Mouse (Mus musculus): ENCODE measurements around the gene Gtsf1l. TPM values are rescaled to one million over a fixed set of nuclear protein-coding genes. Genes with fewer than 3 reads are reported as not detected.
A peak's percentile ranks its signal among the peaks of the same experiment; 100 is the strongest.

Gene Gtsf1l
- total RNA-seq, 2 experiments from 2014 or later: not detected

DNA sequence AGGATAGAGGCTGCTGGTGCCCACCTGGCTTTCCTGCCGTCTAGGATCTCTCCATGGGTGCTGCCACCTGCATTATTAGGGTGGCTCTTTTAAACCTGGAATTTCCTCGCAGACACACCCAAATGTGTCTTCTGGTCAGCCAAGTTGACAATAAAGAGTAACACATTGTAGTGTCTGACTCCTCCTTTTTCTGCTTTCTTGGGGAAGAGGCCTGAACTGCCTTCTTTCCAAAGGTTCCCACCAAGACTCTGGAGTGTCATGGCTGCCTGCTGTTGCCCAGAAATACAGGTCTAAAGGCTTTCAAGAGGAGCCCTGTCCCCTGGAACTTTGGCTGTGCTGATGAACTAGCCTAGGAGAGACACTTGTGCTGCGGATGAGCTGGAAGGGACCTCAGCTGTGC, 3.1 kb downstream of the Gtsf1l start:
- DNase-seq (ENCODE audit: extremely low spot score in 1 of 2, low spot score in 2 of 2): no peak
- Histone ChIP-seq H3K27ac (no peak overlapping the region), H3K4me3 (no peak overlapping the region)
- intact Hi-C loops (cut with DNase I): no loop called here
- TF ChIP-seq CTCF (IDR thresholded peaks at IDR 0.05): no peak

DNA sequence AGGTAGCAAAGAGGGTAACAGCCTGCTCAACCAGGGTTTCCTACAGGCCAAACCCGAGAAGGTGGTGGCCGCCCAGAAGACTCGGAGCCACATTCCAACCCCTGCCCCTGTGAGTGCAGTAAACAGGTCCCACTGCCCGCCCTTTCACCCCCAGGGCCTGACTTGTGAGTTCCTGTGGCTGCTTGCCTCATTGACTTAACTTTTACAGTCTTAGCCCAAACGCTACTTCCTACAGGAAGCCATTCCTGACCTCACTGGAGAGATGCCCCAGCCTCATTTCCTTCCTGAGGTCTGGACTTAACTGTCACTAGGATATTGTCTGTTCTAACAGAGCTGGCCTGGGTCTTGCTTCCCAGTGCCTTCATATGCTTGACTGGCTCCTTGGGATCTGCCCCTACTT, 5.1 kb downstream of the Gtsf1l start:
- no peak overlapping the region for H3K4me3 ChIP-seq
- TF ChIP-seq CTCF (IDR thresholded peaks at IDR 0.05): no peak

GRCm38 (mm10) chr2:163079041-163079440, 8.6 kb downstream of the Gtsf1l start:
- no peak for TF ChIP-seq CTCF (IDR thresholded peaks at IDR 0.05)

More for the DNA sequence above, 5.1 kb downstream of the Gtsf1l start:
- no peak for DNase-seq (ENCODE audit: extremely low spot score in 1 of 2, low spot score in 2 of 2)
- intact Hi-C loops (cut with DNase I): no loop called here
- no peak overlapping the region for H3K27ac ChIP-seq

DNA sequence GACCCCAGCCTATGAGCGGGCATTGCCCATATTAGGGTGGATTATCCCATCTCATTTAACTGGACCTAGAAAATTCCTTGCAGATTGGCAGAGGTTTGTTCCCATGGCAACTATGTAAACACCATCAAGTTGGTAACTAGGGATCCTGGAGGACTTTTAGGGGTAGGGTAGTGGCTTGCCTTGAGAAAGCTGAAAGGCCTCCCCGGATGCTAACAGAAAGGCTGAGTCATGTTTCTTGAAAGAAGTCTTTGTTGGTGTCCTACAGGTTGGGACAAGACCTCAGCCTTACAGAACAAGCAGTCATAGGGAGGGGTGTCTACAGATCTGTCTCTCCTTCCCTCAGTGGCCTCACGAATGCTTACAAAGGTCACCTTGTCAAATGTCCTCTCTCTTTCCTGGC, 12.4 kb downstream of the Gtsf1l start:
- DNase-seq (ENCODE audit: extremely low spot score in 1 of 2, low spot score in 2 of 2): no peak
- H3K27ac ChIP-seq: no peak overlapping the region
- no peak for TF ChIP-seq CTCF (IDR thresholded peaks at IDR 0.05)

More at GRCm38 (mm10) chr2:163079041-163079440, 8.6 kb downstream of the Gtsf1l start:
- DNase-seq (ENCODE audit: extremely low spot score in 1 of 2, low spot score in 2 of 2): no peak
- Histone ChIP-seq H3K4me3 (no peak overlapping the region), H3K27ac (no peak overlapping the region)
- intact Hi-C loops (cut with DNase I): no loop called here

GRCm38 (mm10) chr2:163074808-163075207, 12.8 kb downstream of the Gtsf1l start:
- no peak for DNase-seq (ENCODE audit: extremely low spot score in 1 of 2, low spot score in 2 of 2)
- no peak overlapping the region for H3K4me3 ChIP-seq
- intact Hi-C loops (cut with DNase I): no loop called here
- H3K27ac ChIP-seq: no peak overlapping the region
- TF ChIP-seq CTCF (IDR thresholded peaks at IDR 0.05): no peak

More for the DNA sequence above, 12.4 kb downstream of the Gtsf1l start:
- no peak overlapping the region for H3K4me3 ChIP-seq
- intact Hi-C loops (cut with DNase I): no loop called here

DNA sequence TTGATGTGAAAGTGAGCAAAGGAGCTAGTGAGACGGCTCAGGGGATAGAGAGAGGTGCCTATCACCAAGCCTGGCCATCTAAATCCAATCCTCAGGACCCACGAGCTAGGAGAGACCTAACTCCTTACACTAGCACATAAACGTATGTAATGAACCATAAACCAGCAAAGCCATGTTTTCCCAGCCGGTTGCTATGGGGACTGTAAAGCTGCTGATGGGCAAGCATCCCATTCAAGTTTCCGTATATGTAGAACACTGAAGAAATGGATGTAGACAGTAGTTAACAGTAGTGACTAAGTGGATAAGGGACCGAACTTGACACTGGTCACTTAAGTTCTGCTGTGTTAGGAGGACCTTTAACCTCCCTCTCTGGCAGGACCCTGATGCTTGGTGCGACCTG, 13.6 kb downstream of the Gtsf1l start:
- no peak overlapping the region for H3K27ac ChIP-seq
- TF ChIP-seq CTCF (IDR thresholded peaks at IDR 0.05): no peak
- intact Hi-C loops (cut with DNase I): no loop called here
- DNase-seq (ENCODE audit: extremely low spot score in 1 of 2, low spot score in 2 of 2): no peak
- no peak overlapping the region for H3K4me3 ChIP-seq

- Histone ChIP-seq H3K27ac (no peak overlapping the region), H3K4me3 (no peak overlapping the region)
- intact Hi-C loops (cut with DNase I): no loop called here
- no peak for DNase-seq (ENCODE audit: extremely low spot score in 1 of 2, low spot score in 2 of 2)
- no peak for TF ChIP-seq CTCF (IDR thresholded peaks at IDR 0.05)
These were observed 14.5 kb downstream of the Gtsf1l start for GRCm38 (mm10) chr2:163073023-163073757.

- intact Hi-C loops (cut with DNase I): no loop called here
- TF ChIP-seq CTCF (IDR thresholded peaks at IDR 0.05): no peak
- H3K27ac ChIP-seq: no peak overlapping the region
- H3K4me3 ChIP-seq: no peak overlapping the region
- DNase-seq (ENCODE audit: extremely low spot score in 1 of 2, low spot score in 2 of 2): no peak
These were observed 16.1 kb downstream of the Gtsf1l start for GRCm38 (mm10) chr2:163071590-163071989.

DNA sequence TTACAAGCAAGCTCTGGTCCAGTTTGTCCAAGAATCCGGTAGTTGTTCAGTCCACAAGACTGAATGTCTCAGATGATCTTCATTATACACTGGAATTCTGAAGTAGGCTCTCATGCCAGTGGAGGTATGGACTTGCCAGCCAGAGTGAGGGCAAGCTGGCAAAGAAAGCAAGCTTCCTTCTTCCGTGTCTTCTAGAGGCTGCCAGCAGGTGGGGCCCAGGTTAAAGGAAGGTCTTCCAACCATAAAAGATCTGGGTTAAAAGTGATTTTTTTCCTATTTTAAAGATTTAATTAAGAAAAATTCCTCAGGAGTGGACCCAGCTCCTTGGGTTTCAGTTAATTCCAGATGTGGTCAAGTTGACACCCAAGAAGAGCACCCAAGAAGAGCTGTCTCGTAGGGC, 17.4 kb downstream of the Gtsf1l start:
- Histone ChIP-seq H3K4me3 (no peak overlapping the region), H3K27ac (no peak overlapping the region)
- DNase-seq (ENCODE audit: extremely low spot score in 1 of 2, low spot score in 2 of 2): no peak
- intact Hi-C loops (cut with DNase I): no loop called here
- peak; percentile 18 for TF ChIP-seq CTCF (IDR thresholded peaks at IDR 0.05)

DNA sequence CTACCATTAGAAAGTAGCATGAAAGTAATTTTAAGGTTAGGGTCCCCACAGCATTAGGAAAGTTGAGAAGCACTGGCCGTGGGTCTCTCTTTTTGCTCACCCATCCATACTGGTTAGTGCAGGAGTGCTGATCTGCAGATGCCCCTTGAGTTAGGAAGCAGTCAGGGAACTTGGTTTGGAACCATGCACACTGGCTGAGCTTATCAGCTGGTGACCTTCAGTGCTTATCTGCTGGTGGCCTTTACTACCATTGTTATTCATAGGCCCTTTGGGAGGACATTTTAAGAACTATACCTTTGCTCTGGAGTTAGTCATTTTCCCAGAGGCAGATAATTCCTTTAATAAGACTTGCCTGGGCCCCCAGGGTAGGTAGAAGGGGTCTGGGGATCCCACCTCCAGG, 20.4 kb downstream of the Gtsf1l start:
- DNase-seq (ENCODE audit: extremely low spot score in 1 of 2, low spot score in 2 of 2): no peak
- TF ChIP-seq CTCF (IDR thresholded peaks at IDR 0.05): no peak
- no peak overlapping the region for H3K27ac ChIP-seq
- H3K4me3 ChIP-seq: no peak overlapping the region
- intact Hi-C loops (cut with DNase I): no loop called here

DNA sequence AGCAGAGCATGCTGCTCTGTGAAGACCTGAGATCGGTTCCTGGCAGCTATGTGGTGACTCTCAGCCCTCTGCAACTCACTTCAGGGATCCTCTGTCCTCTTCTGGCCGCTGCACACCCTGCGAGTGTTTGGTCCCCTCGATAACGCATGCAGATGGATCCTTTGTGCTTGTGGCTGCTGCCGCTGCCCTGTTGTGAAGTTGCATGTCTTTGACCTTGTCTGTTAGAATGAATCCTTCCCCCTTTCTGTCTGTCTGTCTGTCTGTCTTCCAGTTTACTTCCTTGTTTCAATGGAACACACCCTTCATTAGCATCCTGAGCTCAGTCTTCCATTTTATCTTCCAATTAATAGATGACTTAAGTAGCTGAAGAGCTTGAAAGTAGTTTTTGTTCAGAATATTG, 21.3 kb downstream of the Gtsf1l start:
- intact Hi-C loops (cut with DNase I): no loop called here
- H3K4me3 ChIP-seq: no peak overlapping the region
- TF ChIP-seq CTCF (IDR thresholded peaks at IDR 0.05): no peak

GRCm38 (mm10) chr2:163062119-163062508, 25.5 kb downstream of the Gtsf1l start:
- no peak for TF ChIP-seq CTCF (IDR thresholded peaks at IDR 0.05)
- H3K4me3 ChIP-seq: no peak overlapping the region
- no peak for DNase-seq (ENCODE audit: extremely low spot score in 1 of 2, low spot score in 2 of 2)
- H3K27ac ChIP-seq: no peak overlapping the region
- intact Hi-C loops (cut with DNase I): no loop called here

More for the DNA sequence above, 21.3 kb downstream of the Gtsf1l start:
- H3K27ac ChIP-seq: no peak overlapping the region
- no peak for DNase-seq (ENCODE audit: extremely low spot score in 1 of 2, low spot score in 2 of 2)

Data from left cerebral cortex, adult 2 months (tissue).